Mouse (Mus musculus) mature B cell (primary cell): ENCODE measurements around the gene BC061237.
"Not testable (repeated sequence)": the region's sequence is repeated elsewhere in the genome, so short reads cannot be mapped to it uniquely, and the experiment has no call there.

Experiments
- in situ Hi-C: fragments of 300-500 bp; cut with MboI; formaldehyde crosslinking; loops from 2 replicates; pipeline ENCODE4 v1.14.3; 2019

The BC061237 gene

DNA sequence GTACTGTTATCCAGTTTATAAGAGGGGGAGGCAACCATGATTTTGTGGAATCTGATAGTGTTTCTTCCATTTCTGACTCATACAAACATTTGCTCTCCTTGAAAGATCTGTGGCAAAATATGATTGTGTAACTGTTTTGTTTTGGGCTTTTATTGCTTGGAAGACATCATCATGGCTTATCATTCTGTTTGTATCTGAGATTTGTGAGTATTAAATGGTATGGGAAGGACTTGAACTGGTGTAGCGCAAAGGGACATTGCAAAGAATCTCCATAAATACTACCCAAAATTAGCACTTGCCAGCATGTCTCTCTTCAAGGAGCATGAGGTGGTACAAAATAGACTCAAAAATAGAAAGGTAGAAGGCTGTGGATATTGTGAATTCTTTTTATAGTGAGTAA is at the start of gene BC061237:
Gene BC061237 (plus strand): TSS at position 301 of the 400 bp plus-strand sequence.
- in situ Hi-C loops = not testable (repeated sequence)

DNA sequence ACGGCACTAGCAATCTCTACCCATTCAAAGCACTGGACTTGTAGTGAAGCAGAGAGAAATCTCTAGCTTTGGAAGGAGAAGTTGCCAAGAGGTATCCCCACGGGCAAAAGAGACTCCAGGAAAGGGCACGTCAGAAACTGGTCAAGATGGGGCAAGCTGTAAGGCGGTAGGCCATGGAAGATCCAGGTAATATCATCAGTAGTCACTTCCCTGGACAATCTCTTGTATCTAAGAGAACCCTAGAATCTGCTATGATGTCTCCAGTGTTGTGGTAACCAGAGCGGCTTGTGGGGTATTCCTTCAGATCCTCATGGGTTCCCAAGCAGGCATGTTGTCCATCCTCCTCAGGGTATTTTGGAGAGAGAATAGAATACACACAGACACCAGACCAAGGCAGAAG is 25.7 kb downstream of the BC061237 start, which contains the start of gene Gm17093:
Gene Gm17093 (plus strand): TSS at position 301 of the 400 bp plus-strand sequence.
- in situ Hi-C loops = not testable (repeated sequence)

DNA sequence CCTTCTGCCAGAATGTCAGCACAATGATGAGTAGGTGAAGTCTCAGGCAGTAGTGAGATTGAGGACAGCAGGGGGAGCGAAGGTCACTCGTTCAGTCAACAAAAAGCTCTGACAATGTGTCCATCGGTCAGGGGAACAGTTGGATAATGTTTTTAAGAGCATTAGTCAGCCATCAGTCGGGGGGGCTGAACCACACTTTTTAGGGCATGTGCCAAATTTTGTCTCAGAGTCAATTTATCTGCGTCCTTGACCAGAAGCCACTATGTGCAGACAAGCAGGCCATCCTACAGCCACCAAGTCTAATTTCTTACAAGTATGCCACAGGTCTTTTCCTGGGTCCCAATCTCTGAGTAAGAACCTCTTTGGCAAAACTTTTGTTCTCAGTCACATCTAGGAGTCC is 55.7 kb downstream of the BC061237 start:
- in situ Hi-C loops = not testable (repeated sequence)
